Mouse (Mus musculus): Measurements from ENCODE around the gene Sugt1.

Sugt1 gene

DNA sequence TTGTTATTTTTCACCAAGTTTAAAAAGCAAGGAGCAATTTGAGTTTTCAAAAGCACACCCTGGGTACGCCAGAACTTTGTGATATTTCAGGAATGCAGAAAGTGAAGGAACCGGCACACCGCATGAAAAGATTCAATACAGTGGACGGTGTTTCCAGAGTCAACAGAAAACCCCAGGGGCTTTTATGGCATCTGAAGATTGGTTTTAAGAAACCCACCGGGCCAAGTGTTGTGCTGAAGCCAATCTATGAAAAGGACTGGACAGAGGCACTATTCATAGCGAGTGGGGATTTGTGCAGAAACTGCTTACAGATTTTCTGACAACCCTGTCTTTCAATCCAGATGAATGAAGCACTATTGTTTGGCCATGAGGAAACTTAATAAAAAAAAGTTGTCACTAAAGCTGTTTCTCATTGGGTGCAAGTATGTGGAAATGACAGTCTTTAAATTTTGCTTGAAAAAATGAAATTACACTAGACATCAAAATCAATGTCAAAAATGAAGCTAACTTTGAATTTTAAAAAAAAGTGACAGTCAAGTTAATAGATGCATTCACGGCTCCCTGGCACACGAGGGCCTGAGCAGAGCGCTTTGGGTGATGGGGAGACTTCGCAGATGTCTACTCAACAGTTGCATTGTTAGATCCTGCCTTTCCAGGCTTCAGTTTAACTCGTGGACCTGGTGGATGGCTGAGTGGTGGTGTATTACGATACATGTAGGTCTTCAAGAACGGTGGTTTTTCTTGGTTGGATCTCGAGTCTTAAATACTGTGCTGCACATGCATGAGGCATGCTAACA is 90.6 kb downstream of the Sugt1 start:
- no peak for DNase-seq

DNA sequence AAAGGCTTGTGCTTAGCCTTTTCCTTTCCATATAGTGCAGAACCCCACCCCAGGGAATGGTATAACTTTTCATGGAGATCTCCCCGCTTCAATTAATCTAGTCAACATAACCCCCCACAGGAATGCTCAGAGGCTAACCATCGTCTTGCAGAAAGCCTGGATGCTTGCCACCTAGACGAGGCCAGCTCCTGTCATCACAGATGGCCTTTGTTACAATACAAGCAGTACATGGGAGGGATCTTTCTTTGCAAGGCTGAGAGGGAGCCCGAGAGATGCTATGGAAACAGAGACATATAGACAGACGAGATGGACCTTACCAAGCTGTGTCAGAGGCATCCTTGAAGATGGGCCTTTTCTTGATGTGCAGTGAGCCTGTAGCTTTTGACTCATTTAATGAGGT is 93.2 kb downstream of the Sugt1 start:
- DNase-seq, result no peak

Measured in lung, postnatal 14 days (tissue).